Mouse (Mus musculus) liver, embryonic 14.5 days (tissue): ENCODE measurements at regions not wholly inside any gene's neighbourhood (a gene's known extent, or its start where the extent isn't known, plus 50 kb on each side); places are given as distances from the start of the nearest gene placed in this dataset.
A peak's percentile ranks its signal among the peaks of the same experiment; 100 is the strongest.

ENCODE experiments used
- ATAC-seq: fragments of 200-750 bp; cut with Nextera tagmentation; 2 replicates; pipeline ENCODE4 v1.8.0; 2017; ENCODE audit warnings: moderate number of reproducible peaks, mild to moderate bottlenecking, moderate library complexity; ENCODE audit not compliant: insufficient read depth
- DNase-seq, 3 experiments: peaks; one replicate each; pipeline ENCODE4 v3.0.0-alpha.2; 2012 to 2013; ENCODE audit warnings: low read depth in 3 of 3, low spot score in 3 of 3
- H3K27ac ChIP-seq: fragments of 300-500 bp; sonication (generic); 2 replicates; pipeline ENCODE4 v1.5.1; 2014; ENCODE audit warnings: moderate library complexity, mild to moderate bottlenecking, control low read depth, inconsistent platforms
- H3K27me3 ChIP-seq: fragments of 300-500 bp; sonication (generic); 2 replicates; pipeline ENCODE4 v1.6.1; 2014; ENCODE audit warnings: mild to moderate bottlenecking, low read length, moderate library complexity; ENCODE audit not compliant: control insufficient read depth, insufficient read depth
- H3K36me3 ChIP-seq: fragments of 300-500 bp; sonication (generic); replicated peaks from 2 replicates; pipeline ENCODE4 v1.6.1; 2014; ENCODE audit warnings: low read depth; ENCODE audit not compliant: control insufficient read depth, insufficient read depth
- H3K4me1 ChIP-seq, 2 experiments: fragments of 200-500 bp in 1 of 2; fragments of 300-500 bp in 1 of 2; sonication (generic) in 1 of 2; replicated peaks; 2 replicates each; pipeline ENCODE4 v1.6.1; 2012 to 2014; ENCODE audit warnings: antibody characterized with exemption in 1 of 2, inconsistent platforms in 1 of 2, low read length in 1 of 2; ENCODE audit not compliant: control insufficient read depth in 2 of 2, insufficient read depth in 2 of 2
- H3K4me2 ChIP-seq: fragments of 300-500 bp; sonication (generic); 2 replicates; pipeline ENCODE4 v1.6.1; 2014; ENCODE audit warnings: low read depth, mild to moderate bottlenecking, control low read depth, moderate library complexity
- H3K4me3 ChIP-seq, 2 experiments: fragments of 200-500 bp in 1 of 2; fragments of 300-500 bp in 1 of 2; sonication (generic) in 1 of 2; 2 replicates each; pipeline ENCODE4 v1.5.1; 2012 to 2014; ENCODE audit warnings: low read depth in 2 of 2, low read length in 2 of 2, mild to moderate bottlenecking in 2 of 2, control low read depth in 1 of 2, inconsistent platforms in 1 of 2, moderate library complexity in 1 of 2; ENCODE audit not compliant: insufficient read depth in 1 of 2
- H3K9ac ChIP-seq: fragments of 300-500 bp; sonication (generic); replicated peaks from 2 replicates; pipeline ENCODE4 v1.6.1; 2014; ENCODE audit warnings: mild to moderate bottlenecking, control low read depth, moderate library complexity
- H3K9me3 ChIP-seq: fragments of 300-500 bp; sonication (generic); 2 replicates; pipeline ENCODE4 v1.6.1; 2016; ENCODE audit warnings: low read length, mixed read lengths; ENCODE audit not compliant: control insufficient read depth
- CTCF ChIP-seq: IDR thresholded peaks from 2 replicates; pipeline ENCODE4 v1.5.1; 2016; ENCODE audit warnings: antibody characterized with exemption, low read depth, control low read depth
- EP300 ChIP-seq: IDR thresholded peaks from 2 replicates; pipeline ENCODE4 v1.6.1; 2016; ENCODE audit warnings: antibody characterized with exemption, low read depth
- WGBS: fragments of 180-500 bp; shearing (Covaris S2); extraction: QIAGEN DNeasy Blood & Tissue Kit; methylation state at CpG from one replicate; pipeline ENCODE4 v1.1.7; 2014; ENCODE audit not compliant: insufficient replicate concordance; 5-methylcytosine and 5-hydroxymethylcytosine counted together

GRCm38 (mm10) chr4:131392478-131392877 is 445.6 kb downstream of the Ptpru start:
- Histone ChIP-seq H3K4me2 (no peak overlapping the region), H3K4me1 (no peaks in the 10 kb centered on the region), H3K4me3 (no peak overlapping the region), H3K27me3 (no peaks in the 10 kb centered on the region), H3K27ac (no peak overlapping the region), H3K9me3 (no peaks in the 10 kb centered on the region), H3K36me3 (no peaks in the 10 kb centered on the region), H3K9ac (no peak overlapping the region)
- no peak for ATAC-seq
- 64% methylated on average over 3 of the region's 3 CpGs for WGBS
- no peak for TF ChIP-seq EP300
- DNase-seq: no peak

- TF ChIP-seq CTCF: no peak
- TF ChIP-seq EP300: no peak
- 59% methylated on average over 8 of the region's 8 CpGs for WGBS
- ATAC-seq (no peak), DNase-seq (no peak)
- no peaks in the 10 kb centered on the region for H3K27me3 ChIP-seq
- no peak overlapping the region for H3K27ac ChIP-seq
- H3K4me3 ChIP-seq: no peak overlapping the region
- no peaks in the 10 kb centered on the region for H3K9me3 ChIP-seq
- H3K36me3 ChIP-seq: no peaks in the 10 kb centered on the region
- no peaks in the 10 kb centered on the region for H3K4me1 ChIP-seq
- no peak overlapping the region for H3K9ac ChIP-seq
- H3K4me2 ChIP-seq: no peak overlapping the region
These were observed 441.8 kb downstream of the Ptpru start for GRCm38 (mm10) chr4:131396226-131396840.

GRCm38 (mm10) chr4:131397161-131397560 is 440.9 kb downstream of the Ptpru start:
- Histone ChIP-seq H3K9ac (no peak overlapping the region), H3K4me3 (no peak overlapping the region), H3K27ac (no peak overlapping the region), H3K9me3 (no peaks in the 10 kb centered on the region), H3K4me1 (no peaks in the 10 kb centered on the region), H3K27me3 (no peaks in the 10 kb centered on the region), H3K36me3 (no peaks in the 10 kb centered on the region), H3K4me2 (no peak overlapping the region)
- DNase-seq (no peak), ATAC-seq (no peak)
- 77% methylated on average over 10 of the region's 10 CpGs for WGBS
- TF ChIP-seq CTCF: no peak
- TF ChIP-seq EP300: no peak

- H3K4me3 ChIP-seq: no peak overlapping the region
- WGBS: 18% methylated on average over 11 of the region's 11 CpGs
- no peak overlapping the region for H3K9ac ChIP-seq
- H3K4me2 ChIP-seq: no peak overlapping the region
- no peaks in the 10 kb centered on the region for H3K9me3 ChIP-seq
- H3K36me3 ChIP-seq: no peaks in the 10 kb centered on the region
- ATAC-seq (no peak), DNase-seq (peak in 1 of 3 experiments; percentile 4)
- TF ChIP-seq EP300 (no peak), CTCF (peak; percentile 78)
- H3K27me3 ChIP-seq: no peaks in the 10 kb centered on the region
- H3K4me1 ChIP-seq: no peaks in the 10 kb centered on the region
- no peak overlapping the region for H3K27ac ChIP-seq
These were observed 437.3 kb downstream of the Ptpru start for GRCm38 (mm10) chr4:131400756-131401155.

GRCm38 (mm10) chr4:131401255-131401654 is 436.8 kb downstream of the Ptpru start:
- TF ChIP-seq EP300 (no peak), CTCF (no peak)
- DNase-seq (no peak), ATAC-seq (no peak)
- Histone ChIP-seq H3K4me3 (no peak overlapping the region), H3K9me3 (no peaks in the 10 kb centered on the region), H3K4me1 (no peaks in the 10 kb centered on the region), H3K4me2 (no peak overlapping the region), H3K27me3 (no peaks in the 10 kb centered on the region), H3K9ac (no peak overlapping the region), H3K27ac (no peak overlapping the region), H3K36me3 (no peaks in the 10 kb centered on the region)
- 58% methylated on average over 6 of the region's 6 CpGs for whole genome bisulfite sequencing
